Mouse (Mus musculus) large intestine, adult 2 months (tissue): ENCODE measurements around the gene Fosb. TPM values are rescaled to one million over a fixed set of nuclear protein-coding genes. Genes with fewer than 3 reads are reported as not detected.

ENCODE experiments used
- DNase-seq: peaks from one replicate; pipeline ENCODE4 v3.0.0-alpha.2; 2012; ENCODE audit warnings: low read depth, low spot score
- WGBS: fragments of 180-500 bp; shearing (Covaris S2); methylation state at CpG from one replicate; pipeline ENCODE4 v1.1.7; 2018; 5-methylcytosine and 5-hydroxymethylcytosine counted together
- polyA plus RNA-seq: library from polyadenylated mRNA; depleted of rRNA; stranded (reverse); fragments of >200 nt; gene quantifications from 2 replicates; pipeline ENCODE4 v1.2.3, GENCODE M21; 2012

Gene Fosb
- polyA plus RNA-seq, 1 experiment: 1.4 TPM

- WGBS: under 1% methylated on average over 58 of the region's 58 CpGs
- peak; percentile 85 for DNase-seq
These were observed 1.2 kb downstream of the Fosb start for GRCm38 (mm10) chr7:19308454-19309277.

DNA sequence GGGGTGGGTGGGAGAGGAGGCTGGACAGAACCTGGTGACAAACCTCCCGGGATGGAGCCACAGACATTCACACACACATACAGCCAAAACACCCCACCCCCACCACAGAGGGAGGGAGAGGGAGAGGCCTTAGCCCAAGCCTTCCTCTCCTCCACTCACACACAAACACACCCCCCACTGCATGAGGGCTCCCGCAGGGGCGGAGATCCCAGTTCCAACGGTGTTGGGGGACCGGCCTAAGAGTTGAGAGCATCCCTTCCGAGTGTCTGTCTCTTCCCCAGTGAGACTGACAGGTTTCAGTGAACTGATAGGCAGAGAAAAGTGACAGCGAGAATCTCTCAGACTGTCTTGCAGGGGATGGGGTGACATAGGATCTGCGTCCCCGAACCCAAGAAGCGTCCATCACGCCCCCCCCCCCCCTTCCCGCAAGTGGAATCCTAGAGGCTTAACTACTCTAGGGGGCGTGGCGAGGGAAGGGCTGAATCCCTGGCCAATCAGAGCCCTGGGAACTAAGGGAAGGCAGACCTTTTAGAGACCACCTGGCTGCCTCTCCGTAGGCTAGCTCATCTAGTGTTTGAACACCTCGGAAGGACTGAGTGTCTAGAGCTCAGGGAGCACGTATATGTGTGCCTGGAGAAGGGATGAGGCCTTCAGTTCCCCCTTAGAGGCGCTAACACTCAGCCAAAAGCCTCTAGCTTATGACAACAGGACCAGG, 2.0 kb downstream of the Fosb start:
- 2% methylated on average over 18 of the region's 18 CpGs for WGBS
- DNase-seq: peak; percentile 50

DNA sequence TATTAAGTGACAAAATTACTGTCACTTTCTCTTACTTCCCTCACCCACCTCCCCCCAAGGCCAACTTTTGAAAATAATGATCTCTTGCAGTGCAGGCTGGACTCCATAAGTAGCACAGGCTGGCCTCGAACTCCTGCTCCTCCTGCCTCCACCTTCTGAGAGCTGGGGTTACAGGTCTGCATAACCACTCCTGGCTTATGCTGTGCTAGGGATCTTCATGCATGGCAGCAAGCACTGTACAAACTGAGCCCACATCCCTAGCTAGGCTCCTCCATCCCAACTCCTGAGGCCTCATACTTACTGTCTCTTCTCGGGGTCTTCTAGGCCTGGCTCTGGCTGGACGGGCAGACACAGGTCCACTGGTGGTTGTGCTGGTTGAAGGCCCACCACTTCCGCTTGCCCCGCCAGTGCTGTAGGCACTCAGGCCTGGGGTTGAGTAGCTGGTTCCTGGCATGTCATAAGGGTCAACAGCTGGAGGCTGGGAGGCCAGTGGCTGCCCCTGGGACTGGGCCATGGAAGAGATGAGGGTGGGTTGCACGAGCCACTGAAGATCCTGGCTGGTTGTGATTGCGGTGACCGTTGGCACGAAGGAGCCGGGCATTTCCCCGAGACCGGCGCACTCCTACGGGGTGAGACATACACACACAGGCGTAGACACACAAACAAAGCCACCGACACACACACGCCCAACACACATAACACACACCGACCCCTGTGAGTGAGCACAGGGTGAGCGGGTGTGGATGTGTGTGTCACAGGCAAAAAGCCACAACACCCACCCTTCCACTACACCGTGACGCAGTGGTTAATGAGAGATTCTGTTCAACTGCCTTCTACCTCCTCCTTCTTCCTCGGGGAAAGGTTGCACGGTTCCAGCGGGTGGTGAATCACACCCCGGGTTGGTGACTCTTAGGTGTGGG, 2.8 kb downstream of the Fosb start:
- DNase-seq: no peak
- WGBS: 71% methylated on average over 25 of the region's 25 CpGs

- WGBS: 62% methylated on average over 16 of the region's 16 CpGs
- no peak for DNase-seq
These were observed 3.8 kb downstream of the Fosb start for GRCm38 (mm10) chr7:19305796-19306765.

DNA sequence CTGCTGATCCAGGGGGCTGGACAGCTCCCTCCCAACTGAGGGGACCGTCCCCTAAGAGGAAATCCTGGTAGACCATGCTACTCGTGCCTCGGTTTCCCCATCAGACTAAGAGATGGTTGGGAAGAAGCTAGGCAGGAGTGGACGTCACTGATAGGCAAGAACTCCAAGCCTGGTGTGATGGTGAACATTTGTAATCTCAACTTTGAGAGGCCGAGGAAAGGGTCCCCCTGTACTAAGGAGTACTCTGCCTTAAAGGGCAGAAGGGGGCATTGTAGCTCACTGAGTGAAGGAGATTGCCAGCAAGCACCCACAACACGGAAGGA, 4.5 kb downstream of the Fosb start:
- WGBS: 28% methylated on average over 6 of the region's 6 CpGs
- no peak for DNase-seq

GRCm38 (mm10) chr7:19304501-19305412, 5.1 kb downstream of the Fosb start:
- 15% methylated on average over 48 of the region's 48 CpGs for WGBS
- no peak for DNase-seq

GRCm38 (mm10) chr7:19303770-19304169, 6.1 kb downstream of the Fosb start:
- DNase-seq: no peak
- WGBS: 10% methylated on average over 16 of the region's 16 CpGs

- no peak for DNase-seq
- 90% methylated on average over 12 of the region's 12 CpGs for WGBS
These were observed 6.9 kb downstream of the Fosb start for GRCm38 (mm10) chr7:19303046-19303305.

GRCm38 (mm10) chr7:19302264-19303045, 7.4 kb downstream of the Fosb start:
- WGBS: 59% methylated on average over 13 of the region's 13 CpGs
- no peak for DNase-seq

GRCm38 (mm10) chr7:19301461-19302263, 8.2 kb downstream of the Fosb start:
- WGBS: 11% methylated on average over 16 of the region's 16 CpGs
- no peak for DNase-seq

DNA sequence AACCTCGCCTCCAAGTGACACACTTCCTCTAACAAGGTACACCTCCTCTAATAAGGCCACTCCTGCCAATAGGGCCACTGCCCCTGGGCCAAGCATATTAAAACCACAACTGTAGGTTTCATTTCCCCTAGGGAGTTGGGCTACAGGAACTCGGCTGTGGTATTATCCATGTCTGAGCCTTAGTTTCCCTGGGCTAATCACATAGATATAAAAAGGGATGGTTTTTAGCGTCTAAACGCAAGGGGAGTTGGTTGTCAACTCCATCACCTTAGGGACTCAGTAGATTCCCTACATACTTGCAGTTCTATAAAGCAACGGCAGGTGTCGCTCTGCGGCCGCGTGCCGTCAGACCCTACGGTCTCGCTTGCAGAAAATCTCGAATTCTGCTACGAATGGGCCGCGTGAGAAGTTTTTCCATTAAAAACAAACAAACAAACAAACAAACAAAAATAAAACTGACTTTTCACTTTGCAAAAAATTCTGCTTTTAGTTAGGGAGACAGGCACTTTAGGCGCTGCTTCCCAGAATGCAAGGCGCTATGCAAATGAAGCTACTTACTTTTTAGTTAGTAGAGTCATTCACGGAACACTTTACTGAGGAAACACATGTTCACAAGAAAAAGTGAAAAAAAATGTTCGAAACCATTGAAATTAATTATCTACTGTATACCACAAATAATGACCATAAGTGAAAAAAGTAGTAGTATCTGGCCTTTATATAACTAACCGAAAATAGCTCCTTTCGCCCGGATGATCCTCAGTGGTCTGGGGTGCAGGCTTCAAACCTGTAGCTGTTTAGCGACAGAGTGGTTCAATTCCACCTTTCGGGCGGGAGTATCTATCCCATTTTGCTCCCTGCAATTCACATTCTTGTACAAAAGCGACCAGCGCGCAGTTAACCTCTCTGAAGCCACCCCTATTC, 9.1 kb downstream of the Fosb start:
- peak; percentile 54 for DNase-seq
- WGBS: under 1% methylated on average over 29 of the region's 29 CpGs

GRCm38 (mm10) chr7:19299194-19299593, 10.7 kb downstream of the Fosb start:
- DNase-seq: no peak
- 14% methylated on average over 3 of the region's 3 CpGs for WGBS

DNA sequence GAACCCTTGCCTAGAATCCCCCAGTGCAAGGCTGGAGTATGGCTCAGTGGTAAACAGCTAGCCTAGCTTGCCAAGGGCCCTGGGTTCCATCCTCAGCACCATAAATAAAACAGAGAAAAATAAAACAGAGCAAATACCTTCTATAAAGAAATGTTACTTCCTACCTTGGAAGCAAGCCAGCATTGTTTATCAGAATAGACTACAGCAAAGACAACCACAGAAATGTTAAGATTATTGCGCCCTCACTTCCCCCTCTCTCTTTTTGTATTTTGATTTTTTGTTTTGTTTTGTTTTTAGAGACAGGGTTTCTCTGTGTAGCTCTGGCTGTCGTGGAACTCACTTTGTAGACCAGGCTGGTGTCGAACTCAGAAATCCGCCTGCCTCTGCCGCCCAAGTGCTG, 12.1 kb downstream of the Fosb start:
- DNase-seq: no peak
- WGBS: 90% methylated on average over 5 of the region's 5 CpGs

- 85% methylated on average over 6 of the region's 6 CpGs for WGBS
- no peak for DNase-seq
These were observed 12.8 kb downstream of the Fosb start for GRCm38 (mm10) chr7:19297034-19297433.

GRCm38 (mm10) chr7:19295503-19296185, 14.2 kb downstream of the Fosb start:
- DNase-seq: peak; percentile 83
- 10% methylated on average over 22 of the region's 22 CpGs for WGBS
